Mouse (Mus musculus) thymus, postnatal 36 days (tissue): ENCODE data around the gene Otud7a.
A peak's percentile ranks its signal among the peaks of the same experiment; 100 is the strongest.

Experiments used
- DNase-seq, 2 experiments: peaks; one replicate each; pipeline ENCODE4 v3.0.0; 2022; ENCODE audit warnings: mixed read lengths in 2 of 2

Otud7a gene

GRCm38 (mm10) chr7:63789743-63790142 is 345.2 kb downstream of the Otud7a start:
- no peak for DNase-seq

- no peak for DNase-seq
These were observed 351.6 kb downstream of the Otud7a start for GRCm38 (mm10) chr7:63796001-63796632.

GRCm38 (mm10) chr7:63798446-63798845 is 353.9 kb downstream of the Otud7a start:
- no peak for DNase-seq

GRCm38 (mm10) chr7:63799304-63799703 is 354.8 kb downstream of the Otud7a start:
- no peak for DNase-seq

- DNase-seq = peak in 1 of 2 experiments; percentile 24
These were observed 358.2 kb downstream of the Otud7a start for GRCm38 (mm10) chr7:63802751-63803150.
